Mouse (Mus musculus): ENCODE measurements around the gene Fbxo36.

- TF ChIP-seq CTCF (IDR thresholded peaks at IDR 0.05; ENCODE audit: insufficient read depth, low read depth, low read length) (no peak), POLR2A (IDR thresholded peaks at IDR 0.05; ENCODE audit: insufficient read depth, low read depth, low read length) (no peak)
Observed at GRCm38 (mm10) chr1:84825091-84825490, 14.6 kb upstream of the Fbxo36 start.

All from olfactory bulb, adult 2 months (tissue).